Comparison of ENCODE assay signal across 1 mouse cellular context in the genomic region with DNA sequence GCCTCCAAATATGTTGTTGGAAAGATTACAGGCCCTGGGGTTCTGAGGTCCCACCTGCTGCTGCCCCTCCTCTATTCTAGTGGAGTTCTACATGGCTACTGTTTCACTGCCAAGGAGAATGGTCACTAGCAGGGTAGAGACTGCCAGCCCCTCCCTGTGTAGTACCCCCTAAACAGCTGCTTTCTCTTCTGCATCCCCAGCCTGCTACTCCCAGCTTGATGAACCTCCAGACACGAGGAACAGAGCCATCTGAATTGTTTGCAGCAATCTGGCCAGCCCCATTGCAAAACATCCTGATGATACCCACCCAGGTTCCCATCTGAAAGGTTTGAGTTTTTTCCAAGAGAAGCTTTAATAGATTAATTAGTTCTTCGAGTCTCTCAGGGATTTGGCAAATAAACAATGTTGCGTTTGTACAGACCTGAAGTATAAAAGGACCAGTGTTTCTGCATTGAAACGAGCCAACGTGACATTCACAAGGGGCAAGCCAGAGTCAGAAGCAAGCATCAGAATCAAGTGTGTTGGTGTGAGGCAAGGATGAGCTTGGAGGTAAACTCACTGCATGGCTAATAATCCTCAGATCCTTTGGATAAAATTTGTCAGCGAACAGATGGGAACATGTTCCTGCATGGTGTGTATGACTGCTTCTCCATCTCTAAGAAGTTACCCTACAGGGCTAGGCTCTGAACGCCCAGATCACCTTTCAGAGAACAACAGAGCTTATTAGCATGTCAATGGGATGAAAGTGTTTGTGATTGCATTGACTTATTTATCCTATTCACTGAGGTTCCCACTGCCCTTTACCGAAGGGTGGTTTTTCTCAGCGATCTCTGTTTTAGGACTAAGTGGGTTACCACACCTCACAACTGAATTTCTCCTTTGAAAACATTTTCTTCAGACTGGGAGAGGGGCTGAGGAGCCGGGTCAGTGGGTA.
TF ChIP-seq lines count a peak whose summit lies in the region.

No protein-coding gene starts in this region.

TF ChIP-seq in CH12.LX, 34 proteins besides CTCF, POLR2A, EP300 and RAD21 (continued from another document):
- TF ChIP-seq USF1 (IDR thresholded peaks at IDR 0.05; ENCODE audit: low read depth, low read length): no peak
- no peak for TF ChIP-seq MAFK (IDR thresholded peaks at IDR 0.05; ENCODE audit: insufficient replicate concordance, low read length)
- TF ChIP-seq GABPA (IDR thresholded peaks at IDR 0.05; ENCODE audit: insufficient replicate concordance, low read depth, low read length): no peak
